Mouse (Mus musculus): Measurements from ENCODE around the gene Ldlr.

DNA sequence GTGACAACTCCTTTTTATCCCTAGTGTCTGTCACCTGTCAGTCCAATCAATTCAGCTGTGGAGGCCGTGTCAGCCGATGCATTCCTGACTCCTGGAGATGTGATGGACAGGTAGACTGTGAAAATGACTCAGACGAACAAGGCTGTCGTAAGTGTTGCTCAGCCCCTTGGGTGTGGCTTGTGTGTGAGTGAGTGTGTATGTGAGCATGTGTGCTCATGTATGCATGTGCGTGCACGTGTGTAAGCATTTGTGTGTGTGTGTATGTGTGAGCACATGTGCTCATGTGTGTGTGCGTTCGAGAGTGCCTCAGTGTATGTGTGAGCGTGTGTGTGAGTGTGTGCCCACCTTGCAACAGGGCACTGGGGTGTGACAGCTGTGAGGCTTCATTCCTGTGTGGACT, 9.0 kb downstream of the Ldlr start:
- no peak for TF ChIP-seq CTCF (IDR thresholded peaks at IDR 0.05; ENCODE audit: borderline replicate concordance, extremely low read depth, insufficient read depth, insufficient read length)
- TF ChIP-seq POLR2A (IDR thresholded peaks at IDR 0.05; ENCODE audit: borderline replicate concordance, extremely low read depth, insufficient read depth, insufficient read length, poor library complexity, severe bottlenecking): no peak
